Mouse (Mus musculus) MEL (cell line): ENCODE results near the gene Gmppa. TPM values are rescaled to one million over a fixed set of nuclear protein-coding genes. Genes with fewer than 3 reads are reported as not detected.

Source experiments
- DNase-seq: peaks from one replicate; pipeline ENCODE4 v3.0.0; 2011; ENCODE audit warnings: low read depth, low spot score
- H3K27ac ChIP-seq: 2 replicates; pipeline ENCODE4 v1.5.1; 2012; ENCODE audit warnings: low read depth, mild to moderate bottlenecking, control low read depth, low read length, moderate library complexity; ENCODE audit not compliant: control insufficient read depth
- H3K27me3 ChIP-seq, 2 experiments: fragments of 150-350 bp in 1 of 2; sonication (generic) in 1 of 2; 2 replicates each; pipeline ENCODE4 v1.6.1; 2012; ENCODE audit warnings: low read length in 2 of 2, mild to moderate bottlenecking in 2 of 2, improper control_type of control experiment in 1 of 2, moderate library complexity in 1 of 2; ENCODE audit not compliant: insufficient read depth in 2 of 2, control insufficient read depth in 1 of 2
- H3K36me3 ChIP-seq, 2 experiments: 2 replicates each; pipeline ENCODE4 v1.6.1; 2012 to 2014; ENCODE audit warnings: low read length in 2 of 2, improper control_type of control experiment in 1 of 2, inconsistent platforms in 1 of 2, mild to moderate bottlenecking in 1 of 2; ENCODE audit not compliant: insufficient read depth in 2 of 2, control insufficient read depth in 1 of 2
- H3K4me1 ChIP-seq, 2 experiments: fragments of 150-350 bp in 1 of 2; sonication (generic) in 1 of 2; 2 replicates each; pipeline ENCODE4 v1.6.1; 2012; ENCODE audit warnings: low read length in 2 of 2, improper control_type of control experiment in 1 of 2, mild to moderate bottlenecking in 1 of 2; ENCODE audit not compliant: insufficient read depth in 2 of 2, control insufficient read depth in 1 of 2
- H3K4me3 ChIP-seq, 2 experiments: fragments of 150-350 bp in 1 of 2; sonication (generic) in 1 of 2; 2 replicates each; pipeline ENCODE4 v1.5.1; 2012; ENCODE audit warnings: low read depth in 2 of 2, low read length in 2 of 2, mild to moderate bottlenecking in 2 of 2, moderate library complexity in 2 of 2, control low read depth in 1 of 2, improper control_type of control experiment in 1 of 2; ENCODE audit not compliant: control insufficient read depth in 1 of 2, insufficient read depth in 1 of 2
- H3K79me2 ChIP-seq: 2 replicates; pipeline ENCODE4 v1.6.1; 2012; ENCODE audit warnings: mild to moderate bottlenecking, low read length, moderate library complexity; ENCODE audit not compliant: control insufficient read depth, poor library complexity, insufficient read depth
- H3K9ac ChIP-seq: 2 replicates; pipeline ENCODE4 v1.6.1; 2012; ENCODE audit warnings: low read depth, mild to moderate bottlenecking, control low read depth, low read length, moderate library complexity; ENCODE audit not compliant: control insufficient read depth, poor library complexity, severe bottlenecking
- H3K9me3 ChIP-seq: fragments of 150-350 bp; sonication (generic); replicated peaks from 2 replicates; pipeline ENCODE4 v1.6.1; 2012; ENCODE audit warnings: mild to moderate bottlenecking, low read length, improper control_type of control experiment, moderate library complexity; ENCODE audit not compliant: insufficient read depth
- BHLHE40 ChIP-seq: IDR thresholded peaks from 2 replicates; pipeline ENCODE4 v1.6.1; 2012; ENCODE audit warnings: low read depth, mild to moderate bottlenecking, inconsistent platforms, low read length, improper control_type of control experiment, borderline replicate concordance
- CHD1 ChIP-seq: IDR thresholded peaks from 2 replicates; pipeline ENCODE4 v1.6.1; 2012; ENCODE audit warnings: low read depth, mild to moderate bottlenecking, inconsistent platforms, low read length, improper control_type of control experiment
- CHD2 ChIP-seq: IDR thresholded peaks from 2 replicates; pipeline ENCODE4 v1.6.1; 2011; ENCODE audit warnings: low read length, improper control_type of control experiment
- CTCF ChIP-seq, 3 experiments: IDR thresholded peaks in 2 of 3; conservative IDR thresholded peaks in 1 of 3; 2 replicates each; pipeline ENCODE4 v1.5.1; 2011 to 2012; ENCODE audit warnings: low read length in 3 of 3, low read depth in 2 of 3, mild to moderate bottlenecking in 2 of 3, improper control_type of control experiment in 1 of 3, inconsistent platforms in 1 of 3, mixed read lengths in 1 of 3, moderate library complexity in 1 of 3; ENCODE audit not compliant: control insufficient read depth in 1 of 3, insufficient read depth in 1 of 3, poor library complexity in 1 of 3, severe bottlenecking in 1 of 3
- E2F4 ChIP-seq: IDR thresholded peaks from 2 replicates; pipeline ENCODE4 v1.6.1; 2011; ENCODE audit warnings: low read depth, low read length, improper control_type of control experiment, borderline replicate concordance
- ETS1 ChIP-seq: IDR thresholded peaks from 2 replicates; pipeline ENCODE4 v1.6.1; 2012; ENCODE audit warnings: low read depth, mild to moderate bottlenecking, inconsistent platforms, low read length, improper control_type of control experiment, moderate library complexity
- GATA1 ChIP-seq: IDR thresholded peaks from 2 replicates; pipeline ENCODE4 v1.6.1; 2011; ENCODE audit warnings: low read depth, low read length, improper control_type of control experiment
- HCFC1 ChIP-seq: IDR thresholded peaks from 2 replicates; pipeline ENCODE4 v1.6.1; 2012; ENCODE audit warnings: low read depth, mild to moderate bottlenecking, inconsistent platforms, low read length, improper control_type of control experiment, moderate library complexity
- JUND ChIP-seq: IDR thresholded peaks from 2 replicates; pipeline ENCODE4 v1.6.1; 2011; ENCODE audit warnings: low read depth, mild to moderate bottlenecking, improper control_type of control experiment, low read length
- KAT2A ChIP-seq: conservative IDR thresholded peaks from 2 replicates; pipeline ENCODE4 v1.6.1; 2012; ENCODE audit warnings: low read depth, low read length, improper control_type of control experiment, inconsistent platforms
- MAZ ChIP-seq: IDR thresholded peaks from 2 replicates; pipeline ENCODE4 v1.6.1; 2012; ENCODE audit warnings: low read depth, mild to moderate bottlenecking, inconsistent platforms, low read length, improper control_type of control experiment
- MEF2A ChIP-seq: IDR thresholded peaks from 2 replicates; pipeline ENCODE4 v1.6.1; 2014; ENCODE audit warnings: low read depth, mild to moderate bottlenecking, inconsistent platforms, low read length, improper control_type of control experiment; ENCODE audit not compliant: poor library complexity, insufficient replicate concordance, severe bottlenecking; ENCODE audit errors: extremely low read depth
- MYC ChIP-seq: IDR thresholded peaks from 2 replicates; pipeline ENCODE4 v1.6.1; 2011; ENCODE audit warnings: low read depth, mild to moderate bottlenecking, low read length, improper control_type of control experiment, moderate library complexity
- NRF1 ChIP-seq: IDR thresholded peaks from 2 replicates; pipeline ENCODE4 v1.6.1; 2014; ENCODE audit warnings: low read depth, mild to moderate bottlenecking, inconsistent platforms, low read length, improper control_type of control experiment, moderate library complexity; ENCODE audit not compliant: poor library complexity, insufficient read depth, severe bottlenecking
- POLR2A ChIP-seq, 2 experiments: IDR thresholded peaks; 2 replicates each; pipeline ENCODE4 v1.6.1; 2011 to 2012; ENCODE audit warnings: low read length in 2 of 2, mild to moderate bottlenecking in 2 of 2, control low read depth in 1 of 2, improper control_type of control experiment in 1 of 2, low read depth in 1 of 2, moderate library complexity in 1 of 2; ENCODE audit not compliant: control insufficient read depth in 1 of 2, insufficient read depth in 1 of 2, poor library complexity in 1 of 2
- POLR2AphosphoS2 ChIP-seq: IDR thresholded peaks from 2 replicates; pipeline ENCODE4 v1.6.1; 2011; ENCODE audit warnings: low read length, improper control_type of control experiment
- POLR2AphosphoS5 ChIP-seq: IDR thresholded peaks from 2 replicates; pipeline ENCODE4 v1.6.1; 2012; ENCODE audit warnings: low read depth, borderline replicate concordance, mild to moderate bottlenecking, inconsistent platforms, low read length, moderate library complexity, mixed read lengths
- SIN3A ChIP-seq: IDR thresholded peaks from 2 replicates; pipeline ENCODE4 v1.6.1; 2012; ENCODE audit warnings: low read length, improper control_type of control experiment, inconsistent platforms
- TAL1 ChIP-seq: IDR thresholded peaks from 2 replicates; pipeline ENCODE4 v1.6.1; 2012; ENCODE audit warnings: mild to moderate bottlenecking, inconsistent platforms, low read length, moderate library complexity, mixed read lengths
- TBP ChIP-seq: IDR thresholded peaks from 2 replicates; pipeline ENCODE4 v1.8.0; 2011; ENCODE audit warnings: low read depth, low read length, improper control_type of control experiment
- TCF12 ChIP-seq: IDR thresholded peaks from 2 replicates; pipeline ENCODE4 v1.6.1; 2014; ENCODE audit warnings: low read depth, mild to moderate bottlenecking, inconsistent platforms, low read length, improper control_type of control experiment, moderate library complexity
- UBTF ChIP-seq: IDR thresholded peaks from 2 replicates; pipeline ENCODE4 v1.6.1; 2012; ENCODE audit warnings: low read depth, mild to moderate bottlenecking, inconsistent platforms, low read length, improper control_type of control experiment, moderate library complexity, borderline replicate concordance; ENCODE audit not compliant: insufficient read depth
- USF1 ChIP-seq: IDR thresholded peaks from 2 replicates; pipeline ENCODE4 v1.6.1; 2014; ENCODE audit warnings: low read depth, mild to moderate bottlenecking, inconsistent platforms, low read length, improper control_type of control experiment, moderate library complexity
- USF2 ChIP-seq, 2 experiments: IDR thresholded peaks; 2 replicates each; pipeline ENCODE4 v1.6.1; 2011 to 2012; ENCODE audit warnings: improper control_type of control experiment in 2 of 2, low read length in 2 of 2, borderline replicate concordance in 1 of 2, inconsistent platforms in 1 of 2, low read depth in 1 of 2, mild to moderate bottlenecking in 1 of 2; ENCODE audit not compliant: insufficient read depth in 1 of 2
- ZKSCAN1 ChIP-seq: IDR thresholded peaks from 2 replicates; pipeline ENCODE4 v1.6.1; 2012; ENCODE audit warnings: low read depth, mild to moderate bottlenecking, inconsistent platforms, low read length, improper control_type of control experiment, moderate library complexity
- ZNF384 ChIP-seq: IDR thresholded peaks from 2 replicates; pipeline ENCODE4 v1.6.1; 2012; ENCODE audit warnings: low read depth, mild to moderate bottlenecking, inconsistent platforms, low read length, improper control_type of control experiment
- polyA plus RNA-seq, 2 experiments: library from polyadenylated mRNA; stranded (reverse) in 1 of 2; unstranded in 1 of 2; fragments of >175 nt in 1 of 2; fragments of >200 nt in 1 of 2; gene quantifications; 2 replicates each; pipeline versions ENCODE4 v1.2.1 to v1.2.4; 2012; ENCODE audit warnings: low replicate concordance in 2 of 2, low read depth in 1 of 2; ENCODE audit not compliant: insufficient read length in 2 of 2, insufficient read depth in 1 of 2, missing spikeins in 1 of 2
- total RNA-seq: library from RNA; depleted of rRNA; stranded (reverse); fragments of 300-350 nt; gene quantifications from 2 replicates; pipeline ENCODE4 v1.2.3, GENCODE M21; 2012

The Gmppa gene
- total and polyA plus RNA-seq, 3 experiments, result 65.0 to 145 TPM; not detected in 1

DNA sequence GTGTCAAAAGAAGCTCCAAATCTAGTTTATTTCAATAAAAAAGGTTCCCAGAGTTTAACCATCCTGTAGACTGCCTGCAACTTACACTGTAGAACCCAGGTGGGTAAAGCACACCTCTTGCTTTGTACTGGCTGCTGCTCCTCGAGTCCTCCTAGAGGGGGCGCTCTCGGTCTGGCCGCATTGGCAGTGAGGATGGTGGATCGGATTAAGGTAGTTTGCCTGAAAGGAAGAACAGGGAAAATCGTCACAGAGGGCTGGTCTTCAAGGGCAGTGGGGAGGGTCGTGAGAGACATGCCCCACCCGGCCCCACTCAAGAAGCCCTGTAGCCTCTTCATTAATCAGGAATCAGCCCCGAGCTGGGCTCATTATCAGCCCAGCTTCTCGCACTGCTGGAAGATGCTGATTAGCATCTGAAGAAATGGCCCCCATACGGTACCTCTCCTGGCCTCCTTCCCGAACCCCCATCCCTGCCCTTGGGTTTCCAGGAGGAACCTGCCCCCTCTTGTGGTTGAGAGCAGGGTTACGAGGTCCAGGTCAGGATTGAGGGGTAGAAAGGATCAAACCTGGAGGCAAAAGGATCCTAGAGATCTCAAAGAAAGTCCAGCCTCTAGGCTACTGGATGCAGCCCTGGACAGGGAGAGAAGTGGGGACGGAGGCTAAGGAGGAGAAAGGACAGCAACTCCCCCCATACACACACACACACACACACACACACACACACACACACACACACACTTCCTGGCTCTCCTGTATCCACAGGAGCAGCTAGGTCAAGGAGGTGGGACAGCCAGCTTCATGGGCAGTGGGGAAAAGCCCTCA lies 21.2 kb downstream of the Gmppa start (continued):
- peak; percentile 67 to 82 (median 69) for TF ChIP-seq CTCF (IDR thresholded peaks at IDR 0.05 in 2 of 3, conservative IDR thresholded peaks at IDR 0.05 in 1 of 3; ENCODE audit: control insufficient read depth in 1 of 3, insufficient read depth in 1 of 3, low read depth in 2 of 3, low read length in 3 of 3, poor library complexity in 1 of 3, severe bottlenecking in 1 of 3)

DNA sequence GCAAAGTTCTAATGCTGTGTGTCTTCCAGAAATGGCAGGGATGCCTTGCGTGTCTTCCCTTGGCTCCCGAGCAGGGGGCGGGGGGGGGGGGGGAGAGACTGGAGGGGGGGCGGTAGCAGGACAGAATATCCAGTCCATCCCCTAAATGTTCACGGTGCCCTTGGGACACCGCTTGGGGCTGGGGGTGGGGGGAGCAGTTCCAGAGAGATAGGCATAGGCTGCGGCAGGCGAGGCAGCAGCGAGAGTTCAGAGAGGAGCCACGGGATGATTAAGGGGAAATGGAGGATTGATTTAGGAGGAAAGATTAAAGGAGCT lies 21.9 kb downstream of the Gmppa start:
- H3K27me3 ChIP-seq, result peaks cover under 1 to 3% of the 10 kb centered on the region in 2 experiments; a peak in 2 of 4 replicates

DNA sequence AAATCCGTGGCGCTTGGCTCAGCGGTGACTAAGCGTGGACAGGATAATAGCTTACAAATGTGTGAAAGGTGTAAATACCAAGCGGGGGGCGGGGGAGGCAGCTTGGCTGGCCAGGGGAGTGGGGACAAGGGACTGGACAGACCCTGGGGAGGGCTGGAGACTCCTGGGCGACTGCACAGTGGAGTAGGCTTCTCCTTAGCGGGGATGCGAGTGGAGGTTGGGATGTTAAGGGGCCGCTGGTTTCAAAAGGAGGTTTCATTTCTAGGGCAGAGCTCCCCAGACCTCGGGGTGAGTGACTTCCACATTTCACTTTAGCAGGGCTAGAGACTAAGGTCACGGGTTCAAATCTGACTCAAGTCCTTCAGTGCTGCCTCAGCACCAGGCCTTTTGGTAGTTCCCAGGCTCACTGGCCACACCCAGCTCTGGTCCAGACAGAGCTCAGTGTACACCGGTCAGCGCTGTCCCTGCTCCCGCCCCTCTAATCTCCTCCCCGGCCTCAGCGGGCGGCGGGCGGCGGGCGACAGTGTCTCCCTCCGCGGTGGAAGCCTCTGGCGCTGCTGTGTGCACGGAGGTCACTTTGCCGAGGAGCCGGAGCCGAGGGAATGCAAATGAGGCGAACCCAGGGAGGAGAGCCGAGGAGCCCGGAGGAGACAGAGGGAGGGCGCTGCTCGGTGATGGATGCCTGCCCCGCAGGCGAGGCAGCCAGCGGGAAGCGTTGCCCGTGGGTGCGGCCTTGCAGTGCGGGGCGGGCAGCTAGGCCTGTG lies 22.5 kb downstream of the Gmppa start:
- H3K36me3 ChIP-seq, result peaks cover 0 to 5% of the 10 kb centered on the region in 2 experiments; a peak in 2 of 4 replicates
- peaks cover 5 to 10% of the 10 kb centered on the region in 2 experiments for H3K4me1 ChIP-seq
- peaks cover 0 to 3% of the 10 kb centered on the region in 2 experiments; a peak in 2 of 4 replicates for H3K27me3 ChIP-seq
- DNase-seq, result no peak
- TF ChIP-seq POLR2AphosphoS5 (no peak), HCFC1 (no peak), MAZ (no peak), MEF2A (no peak), TCF12 (no peak), USF1 (no peak), JUND (no peak), TBP (no peak), CHD1 (no peak), GATA1 (no peak), ZKSCAN1 (no peak), E2F4 (no peak), ETS1 (no peak), CHD2 (no peak), POLR2A (IDR thresholded peaks at IDR 0.05; ENCODE audit: control insufficient read depth in 1 of 2, insufficient read depth in 1 of 2, low read depth in 1 of 2, low read length in 2 of 2, poor library complexity in 1 of 2) (no peak), POLR2AphosphoS2 (no peak)
- H3K9me3 ChIP-seq, result no peaks in the 10 kb centered on the region
- no peak overlapping the region for H3K9ac ChIP-seq
- H3K79me2 ChIP-seq, result no peaks in the 10 kb centered on the region
- H3K4me3 ChIP-seq, result no peak overlapping the region
- H3K27ac ChIP-seq, result no peak overlapping the region

More for the DNA sequence above, 21.9 kb downstream of the Gmppa start:
- Histone ChIP-seq H3K36me3 (no peaks in the 10 kb centered on the region), H3K9me3 (no peaks in the 10 kb centered on the region), H3K27ac (no peak overlapping the region), H3K79me2 (no peaks in the 10 kb centered on the region), H3K4me1 (peaks cover 0 to 5% of the 10 kb centered on the region in 2 experiments; a peak in 2 of 4 replicates), H3K4me3 (no peak overlapping the region), H3K9ac (no peak overlapping the region)
- TF ChIP-seq TCF12, result no peak
- TF ChIP-seq GATA1, result no peak
- TF ChIP-seq MAZ, result no peak
- TF ChIP-seq POLR2A (IDR thresholded peaks at IDR 0.05; ENCODE audit: control insufficient read depth in 1 of 2, insufficient read depth in 1 of 2, low read depth in 1 of 2, low read length in 2 of 2, poor library complexity in 1 of 2), result no peak
- no peak for TF ChIP-seq ZKSCAN1
- no peak for TF ChIP-seq TAL1
- TF ChIP-seq NRF1, result no peak
- no peak for TF ChIP-seq USF2 (IDR thresholded peaks at IDR 0.05; ENCODE audit: borderline replicate concordance in 1 of 2, insufficient read depth in 1 of 2, low read depth in 1 of 2, low read length in 2 of 2)
- no peak for TF ChIP-seq UBTF
- TF ChIP-seq CHD1, result no peak
- no peak for TF ChIP-seq BHLHE40
- TF ChIP-seq CTCF (IDR thresholded peaks at IDR 0.05 in 2 of 3, conservative IDR thresholded peaks at IDR 0.05 in 1 of 3; ENCODE audit: control insufficient read depth in 1 of 3, insufficient read depth in 1 of 3, low read depth in 2 of 3, low read length in 3 of 3, poor library complexity in 1 of 3, severe bottlenecking in 1 of 3), result no peak
- TF ChIP-seq MYC, result no peak
- no peak for TF ChIP-seq JUND
- TF ChIP-seq ZNF384, result no peak
- TF ChIP-seq SIN3A, result no peak
- no peak for TF ChIP-seq HCFC1
- TF ChIP-seq KAT2A, result no peak
- TF ChIP-seq, all 39 proteins: peak for 0
- no peak for DNase-seq
